Mouse (Mus musculus): ENCODE measurements around the gene Trank1.

Gene Trank1

GRCm38 (mm10) chr9:111304036-111304435 is 7.5 kb upstream of the Trank1 start:
- no peak for DNase-seq

GRCm38 (mm10) chr9:111306142-111306541 is 5.4 kb upstream of the Trank1 start:
- DNase-seq: no peak

- no peak for DNase-seq
Observed at GRCm38 (mm10) chr9:111311843-111312441, 403 bp downstream of the Trank1 start.

- DNase-seq: peak in 1 of 2 experiments; percentile 6
Observed at GRCm38 (mm10) chr9:111312442-111313141, 1.1 kb downstream of the Trank1 start.

GRCm38 (mm10) chr9:111313299-111313698 is 1.8 kb downstream of the Trank1 start:
- DNase-seq: no peak

- no peak for DNase-seq
Observed at GRCm38 (mm10) chr9:111313793-111314192, 2.3 kb downstream of the Trank1 start.

- peak; percentile 32 to 34 for DNase-seq
Observed at GRCm38 (mm10) chr9:111314219-111314618, 2.7 kb downstream of the Trank1 start.

GRCm38 (mm10) chr9:111320912-111321311 is 9.4 kb downstream of the Trank1 start:
- DNase-seq: no peak

- no peak for DNase-seq
Observed at GRCm38 (mm10) chr9:111324881-111325280, 13.3 kb downstream of the Trank1 start.

GRCm38 (mm10) chr9:111329881-111330280 is 18.3 kb downstream of the Trank1 start:
- DNase-seq: no peak

- no peak for DNase-seq
Observed at GRCm38 (mm10) chr9:111333790-111334189, 22.3 kb downstream of the Trank1 start.

- DNase-seq: no peak
Observed at GRCm38 (mm10) chr9:111334555-111335164, 23.1 kb downstream of the Trank1 start.

- no peak for DNase-seq
Observed at GRCm38 (mm10) chr9:111351233-111351632, 39.7 kb downstream of the Trank1 start.

GRCm38 (mm10) chr9:111351641-111352040 is 40.1 kb downstream of the Trank1 start:
- no peak for DNase-seq

- no peak for DNase-seq
Observed at GRCm38 (mm10) chr9:111352646-111353045, 41.1 kb downstream of the Trank1 start.

- DNase-seq: no peak
Observed at GRCm38 (mm10) chr9:111355041-111355440, 43.5 kb downstream of the Trank1 start.

- DNase-seq: no peak
Observed at GRCm38 (mm10) chr9:111356386-111356785, 44.8 kb downstream of the Trank1 start.

GRCm38 (mm10) chr9:111363656-111364055 is 52.1 kb downstream of the Trank1 start:
- no peak for DNase-seq

- no peak for DNase-seq
Observed at GRCm38 (mm10) chr9:111367713-111368112, 56.2 kb downstream of the Trank1 start.

- DNase-seq: no peak
Observed at GRCm38 (mm10) chr9:111372079-111372478, 60.5 kb downstream of the Trank1 start.

GRCm38 (mm10) chr9:111377868-111378267 is 66.3 kb downstream of the Trank1 start:
- no peak for DNase-seq

GRCm38 (mm10) chr9:111381056-111382025 is 69.8 kb downstream of the Trank1 start:
- DNase-seq: no peak

GRCm38 (mm10) chr9:111382469-111382868 is 70.9 kb downstream of the Trank1 start:
- no peak for DNase-seq
